Mouse (Mus musculus): ENCODE measurements around the gene Scyl1.

- TF ChIP-seq CTCF (IDR thresholded peaks at IDR 0.05 in 2 of 3, conservative IDR thresholded peaks at IDR 0.05 in 1 of 3; ENCODE audit: control insufficient read depth in 1 of 3, insufficient read depth in 1 of 3, low read depth in 2 of 3, low read length in 3 of 3, poor library complexity in 1 of 3, severe bottlenecking in 1 of 3) (peak; percentile 70 to 76 (median 74)), MEF2A (IDR thresholded peaks at IDR 0.05; ENCODE audit: extremely low read depth, insufficient replicate concordance, low read depth, low read length, poor library complexity, severe bottlenecking) (no peak), ELF1 (IDR thresholded peaks at IDR 0.05; ENCODE audit: low read depth, low read length) (no peak), RAD21 (IDR thresholded peaks at IDR 0.05; ENCODE audit: low read depth, low read length) (peak; percentile 57), EP300 (IDR thresholded peaks at IDR 0.05; ENCODE audit: low read depth in 1 of 2, low read length in 2 of 2) (no peak), MAFK (IDR thresholded peaks at IDR 0.05; ENCODE audit: borderline replicate concordance, low read depth, low read length) (no peak), HCFC1 (IDR thresholded peaks at IDR 0.05; ENCODE audit: low read depth, low read length) (no peak), MXI1 (IDR thresholded peaks at IDR 0.05; ENCODE audit: low read depth, low read length) (no peak), TCF12 (IDR thresholded peaks at IDR 0.05; ENCODE audit: low read depth, low read length) (no peak), POLR2AphosphoS2 (IDR thresholded peaks at IDR 0.05; ENCODE audit: low read length) (no peak), TBP (IDR thresholded peaks at IDR 0.05; ENCODE audit: low read depth, low read length) (no peak)
These were observed 60.0 kb downstream of the Scyl1 start for GRCm38 (mm10) chr19:5711218-5711617.
